26 mouse cellular contexts compared by ENCODE assay signal in genomic region chr11:111078107-111078506, GRCm38 (mm10). TPM values are rescaled to one million over a fixed set of nuclear protein-coding genes. Genes with fewer than 3 reads are reported as not detected.
DNase-seq lines count a peak whose midpoint lies in the region; ATAC-seq and TF ChIP-seq lines count a peak whose summit lies in the region.
"Had no signal": no experiment of that assay in that cellular context is flagged by ENCODE, and none has a peak within 500 bp of the region (broad histone marks: within the 10 kb centered on the region; RNA-seq: fewer than 3 reads in every experiment).

No protein-coding gene starts in this region.

- no peak overlapping the region for H3K4me2 ChIP-seq in midbrain, embryonic 11.5 days
- H3K4me2 ChIP-seq in midbrain, embryonic 16.5 days (ENCODE audit: low read length): no peak overlapping the region
- H3K4me2 ChIP-seq: embryonic facial prominence, embryonic 12.5 days; forebrain, embryonic 13.5 days; forebrain, embryonic 15.5 days had no signal

- DNase-seq in midbrain, embryonic 11.5 days (ENCODE audit: low spot score, missing footprints): peak; percentile 28
- DNase-seq in layer of hippocampus, adult 9-10 months (ENCODE audit: low spot score): no peak
- no peak for DNase-seq in left cerebral cortex, adult 18-20 months (ENCODE audit: low spot score in 2 of 2)
- DNase-seq in thymus, adult 2 months: no peak
- DNase-seq: adrenal gland, adult 8-10 months; adrenal gland, postnatal 14 days; adrenal gland, postnatal 36 days; cerebellum, adult 11-12 months; cerebellum, adult 8-10 months; cerebellum, adult 9-11 months; cerebellum, postnatal 14 days; cerebellum, postnatal 36 days; forebrain, postnatal 0 days had no signal

- ATAC-seq in midbrain, embryonic 11.5 days (ENCODE audit: low FRiP score): no peak
- no peak for ATAC-seq in midbrain, embryonic 16.5 days
- ATAC-seq in granulocyte monocyte progenitor cell, adult 5-6 weeks (replicated peaks; ENCODE audit: poor library complexity, severe bottlenecking): peak; percentile 99
- peak; percentile 92 for ATAC-seq in megakaryocyte, adult 5-6 weeks (ENCODE audit: poor library complexity, severe bottlenecking)
- 0 out of 2 replicates have a peak, but pooled peaks have one; percentile 44 for ATAC-seq in neutrophil, adult 5-6 weeks (ENCODE audit: extremely low read depth, insufficient number of reproducible peaks, low FRiP score, poor library complexity, severe bottlenecking)
- ATAC-seq: activated CD4-positive, CD25-positive, alpha-beta regulatory T cell, adult 4 months; CD4-positive, CD25-positive, alpha-beta regulatory T cell, adult 4 months; forebrain, embryonic 13.5 days; forebrain, embryonic 15.5 days; forebrain, postnatal 0 days; Patski had no signal

- H3K4me1 ChIP-seq in midbrain, embryonic 11.5 days (ENCODE audit: control insufficient read depth, insufficient read depth, low read length): no peaks in the 10 kb centered on the region
- H3K4me1 ChIP-seq in midbrain, embryonic 16.5 days (ENCODE audit: control insufficient read depth, insufficient read depth, low read length): no peaks in the 10 kb centered on the region
- no peaks in the 10 kb centered on the region for H3K4me1 ChIP-seq in thymus, adult 2 months (replicated peaks; ENCODE audit: control insufficient read depth, insufficient read depth, low read length)
- H3K4me1 ChIP-seq: embryonic facial prominence, embryonic 10.5 days; embryonic facial prominence, embryonic 12.5 days; forebrain, embryonic 15.5 days had no signal

- TF ChIP-seq POLR2A in thymus, adult 2 months (IDR thresholded peaks at IDR 0.05; ENCODE audit: control insufficient read depth, extremely low read depth, insufficient read depth, low read length, poor library complexity): no peak

- H3K9me3 ChIP-seq in midbrain, embryonic 11.5 days (ENCODE audit: control insufficient read depth, low read length): no peaks in the 10 kb centered on the region
- no peaks in the 10 kb centered on the region for H3K9me3 ChIP-seq in midbrain, embryonic 16.5 days (replicated peaks; ENCODE audit: control insufficient read depth, low read length, poor library complexity, severe bottlenecking)
- H3K9me3 ChIP-seq: embryonic facial prominence, embryonic 10.5 days; embryonic facial prominence, embryonic 12.5 days; forebrain, embryonic 13.5 days; forebrain, embryonic 15.5 days had no signal

- no peak overlapping the region for H3K9ac ChIP-seq in midbrain, embryonic 11.5 days (ENCODE audit: low read length)
- no peak overlapping the region for H3K9ac ChIP-seq in midbrain, embryonic 16.5 days (ENCODE audit: low read depth, low read length)
- H3K9ac ChIP-seq: embryonic facial prominence, embryonic 12.5 days; forebrain, embryonic 13.5 days; forebrain, embryonic 15.5 days; forebrain, postnatal 0 days had no signal

- H3K36me3 ChIP-seq in midbrain, embryonic 11.5 days (ENCODE audit: control insufficient read depth, insufficient read depth, low read length): no peaks in the 10 kb centered on the region
- no peaks in the 10 kb centered on the region for H3K36me3 ChIP-seq in midbrain, embryonic 16.5 days (ENCODE audit: control insufficient read depth, insufficient read depth, low read length)
- no peaks in the 10 kb centered on the region for H3K36me3 ChIP-seq in thymus, adult 2 months (ENCODE audit: control insufficient read depth, insufficient read depth, low read length)
- H3K36me3 ChIP-seq: forebrain, embryonic 15.5 days; G1E had no signal

- no peaks in the 10 kb centered on the region for H3K27me3 ChIP-seq in midbrain, embryonic 11.5 days (ENCODE audit: control insufficient read depth, insufficient read depth, low read length)
- no peaks in the 10 kb centered on the region for H3K27me3 ChIP-seq in midbrain, embryonic 16.5 days (ENCODE audit: control insufficient read depth, insufficient read depth, low read depth, low read length)
- no peaks in the 10 kb centered on the region for H3K27me3 ChIP-seq in thymus, adult 2 months (ENCODE audit: control insufficient read depth, insufficient read depth, low read length)
- H3K27me3 ChIP-seq: CH12.LX; embryonic facial prominence, embryonic 12.5 days; forebrain, embryonic 13.5 days; forebrain, embryonic 15.5 days had no signal

- H3K4me3 ChIP-seq in midbrain, embryonic 11.5 days (ENCODE audit: low read depth, low read length): no peak overlapping the region
- no peak overlapping the region for H3K4me3 ChIP-seq in midbrain, embryonic 16.5 days (ENCODE audit: low read depth, low read length)
- no peak overlapping the region for H3K4me3 ChIP-seq in thymus, adult 2 months (ENCODE audit: control insufficient read depth, insufficient read depth, low read length)
- H3K4me3 ChIP-seq: embryonic facial prominence, embryonic 10.5 days; embryonic facial prominence, embryonic 12.5 days; forebrain, embryonic 13.5 days; forebrain, embryonic 15.5 days had no signal

- WGBS in midbrain, embryonic 11.5 days: 87% methylated on average over 11 of the region's 11 CpGs
- WGBS in midbrain, embryonic 16.5 days: 76% methylated on average over 11 of the region's 11 CpGs
- WGBS in thymus, adult 2 months: 11% methylated on average over 11 of the region's 11 CpGs

- no peak overlapping the region for H3K27ac ChIP-seq in midbrain, embryonic 11.5 days (ENCODE audit: low read depth, low read length)
- no peak overlapping the region for H3K27ac ChIP-seq in midbrain, embryonic 16.5 days (ENCODE audit: low read length)
- no peak overlapping the region for H3K27ac ChIP-seq in thymus, adult 2 months (ENCODE audit: control insufficient read depth, insufficient read depth, low read length)
- H3K27ac ChIP-seq: embryonic facial prominence, embryonic 10.5 days; embryonic facial prominence, embryonic 12.5 days; forebrain, embryonic 13.5 days; forebrain, embryonic 15.5 days had no signal

- TF ChIP-seq CTCF in thymus, adult 2 months (IDR thresholded peaks at IDR 0.05; ENCODE audit: borderline replicate concordance, control insufficient read depth, extremely low read depth, insufficient read depth, low read length, poor library complexity): no peak

RNA-seq across cellular contexts. Expression of gene Kcnj2, which starts 12.1 kb away (rescaled TPM):
- polyA plus RNA-seq in midbrain, embryonic 11.5 days (2014; fragmentation: Nextera tagmentation; extraction: Ambion mirVana): 0.50 and 0.51 TPM in 2 replicates
- polyA plus RNA-seq in midbrain, embryonic 16.5 days (2015; fragmentation: Nextera tagmentation; extraction: Ambion mirVana): 1.4 and 1.6 TPM in 2 replicates
- total RNA-seq in granulocyte monocyte progenitor cell, adult 5-6 weeks (2014; fragmentation: Nextera tagmentation): 5.4 TPM in 2 replicates
- 15.0 and 18.4 TPM in 2 replicates for total RNA-seq in granulocyte monocyte progenitor cell, adult 5-6 weeks (2017)
- 8.3 and 9.5 TPM in 2 replicates for total RNA-seq in megakaryocyte, adult 5-6 weeks (2015)
- total RNA-seq in megakaryocyte, adult 5-6 weeks (2017): 19.9 and 25.0 TPM in 2 replicates
- total RNA-seq in neutrophil, adult 5-6 weeks (2017): 68.8 and 69.0 TPM in 2 replicates
- total RNA-seq in left cerebral cortex, adult 18-20 months (2021): 10 to 100 TPM; 15.8 to 17.7 TPM
- polyA plus RNA-seq in thymus, adult 2 months (2012; rRNA removed): 0.57 and 1.0 TPM in 2 replicates
- polyA plus RNA-seq: CD4-positive, CD25-positive, alpha-beta regulatory T cell, adult 4 months; G1E had no signal

Comparison
In these comparisons a context has a peak if more than half of its experiments do, and no peak if none do; other contexts are left out.
1. ATAC-seq: peak in granulocyte monocyte progenitor cell, adult 5-6 weeks (single experiment), megakaryocyte, adult 5-6 weeks (single experiment) and neutrophil, adult 5-6 weeks (single experiment); none in midbrain, embryonic 11.5 days (single experiment) and midbrain, embryonic 16.5 days (single experiment).